Mouse (Mus musculus) hindbrain, embryonic 13.5 days (tissue): ENCODE data around the gene Pdzrn3. TPM values are rescaled to one million over a fixed set of nuclear protein-coding genes. Genes with fewer than 3 reads are reported as not detected.

ENCODE experiments used
- ATAC-seq: fragments of 200-750 bp; cut with Nextera tagmentation; 2 replicates; pipeline ENCODE4 v1.8.0; 2017; ENCODE audit warnings: moderate TSS enrichment; ENCODE audit not compliant: low FRiP score
- H3K27ac ChIP-seq: fragments of 300-500 bp; sonication (generic); 2 replicates; pipeline ENCODE4 v1.5.1; 2015; ENCODE audit warnings: inconsistent platforms, mild to moderate bottlenecking, moderate library complexity
- H3K27me3 ChIP-seq: fragments of 300-500 bp; sonication (generic); 2 replicates; pipeline ENCODE4 v1.6.1; 2015; ENCODE audit warnings: mild to moderate bottlenecking, inconsistent platforms
- H3K36me3 ChIP-seq: fragments of 300-500 bp; sonication (generic); 2 replicates; pipeline ENCODE4 v1.6.1; 2015; ENCODE audit warnings: mild to moderate bottlenecking, inconsistent platforms
- H3K4me1 ChIP-seq: fragments of 300-500 bp; sonication (generic); replicated peaks from 2 replicates; pipeline ENCODE4 v1.6.1; 2015; ENCODE audit warnings: inconsistent platforms
- H3K4me2 ChIP-seq: fragments of 300-500 bp; sonication (generic); 2 replicates; pipeline ENCODE4 v1.6.1; 2015; ENCODE audit warnings: inconsistent platforms, mild to moderate bottlenecking, moderate library complexity
- H3K4me3 ChIP-seq: fragments of 300-500 bp; sonication (generic); 2 replicates; pipeline ENCODE4 v1.5.1; 2015; ENCODE audit warnings: mild to moderate bottlenecking, inconsistent platforms
- H3K9ac ChIP-seq: fragments of 300-500 bp; sonication (generic); 2 replicates; pipeline ENCODE4 v1.6.1; 2015; ENCODE audit warnings: mild to moderate bottlenecking, inconsistent platforms
- H3K9me3 ChIP-seq: fragments of 300-500 bp; sonication (generic); 2 replicates; pipeline ENCODE4 v1.6.1; 2016; ENCODE audit warnings: inconsistent platforms
- WGBS: fragments of 180-500 bp; shearing (Covaris S2); methylation state at CpG from one replicate; pipeline ENCODE4 v1.1.7; 2015; 5-methylcytosine and 5-hydroxymethylcytosine counted together
- polyA plus RNA-seq: library from polyadenylated mRNA; unstranded; fragments of >200 nt; fragmentation: Nextera tagmentation; extraction: Ambion mirVana; gene quantifications from 2 replicates; pipeline ENCODE4 v1.2.1, GENCODE M21; 2015

The Pdzrn3 gene
- polyA plus RNA-seq, 1 experiment from 2014 or later: 28.8 TPM

GRCm38 (mm10) chr6:101384958-101385357 lies 7.3 kb upstream of the Pdzrn3 start:
- Histone ChIP-seq H3K27ac (no peak overlapping the region), H3K4me2 (no peak overlapping the region), H3K9me3 (no peaks in the 10 kb centered on the region), H3K9ac (no peak overlapping the region), H3K27me3 (peaks cover 9% of the 10 kb centered on the region), H3K4me3 (no peak overlapping the region), H3K4me1 (0 out of 2 replicates have a peak, but pooled peaks cover 6% of the 10 kb centered on the region), H3K36me3 (no peaks in the 10 kb centered on the region)
- 65% methylated on average over 7 of the region's 7 CpGs for WGBS
- ATAC-seq: 0 out of 2 replicates have a peak, but pooled peaks have one; percentile 59

GRCm38 (mm10) chr6:101384476-101384875 lies 6.8 kb upstream of the Pdzrn3 start:
- no peak for ATAC-seq
- peaks cover 14% of the 10 kb centered on the region for H3K27me3 ChIP-seq
- H3K36me3 ChIP-seq: no peaks in the 10 kb centered on the region
- H3K4me3 ChIP-seq: no peak overlapping the region
- H3K9ac ChIP-seq: no peak overlapping the region
- H3K4me2 ChIP-seq: no peak overlapping the region
- whole genome bisulfite sequencing: 76% methylated on average over 6 of the region's 6 CpGs
- 0 out of 2 replicates have a peak, but pooled peaks cover 6% of the 10 kb centered on the region for H3K4me1 ChIP-seq
- no peak overlapping the region for H3K27ac ChIP-seq
- no peaks in the 10 kb centered on the region for H3K9me3 ChIP-seq

- WGBS: 90% methylated on average over 4 of the region's 4 CpGs
- no peak overlapping the region for H3K4me2 ChIP-seq
- ATAC-seq: no peak
Measured at GRCm38 (mm10) chr6:101382891-101383290, 5.2 kb upstream of the Pdzrn3 start.

GRCm38 (mm10) chr6:101379546-101379945 lies 1.8 kb upstream of the Pdzrn3 start:
- Histone ChIP-seq H3K9me3 (no peaks in the 10 kb centered on the region), H3K27me3 (peaks cover 35% of the 10 kb centered on the region), H3K4me2 (no peak overlapping the region), H3K4me1 (peaks cover 33% of the 10 kb centered on the region), H3K27ac (no peak overlapping the region), H3K9ac (no peak overlapping the region), H3K4me3 (no peak overlapping the region), H3K36me3 (no peaks in the 10 kb centered on the region)
- WGBS: 53% methylated on average over 3 of the region's 3 CpGs
- ATAC-seq: no peak

More at GRCm38 (mm10) chr6:101382891-101383290, 5.2 kb upstream of the Pdzrn3 start:
- Histone ChIP-seq H3K9ac (no peak overlapping the region), H3K27me3 (peaks cover 20% of the 10 kb centered on the region), H3K36me3 (no peaks in the 10 kb centered on the region), H3K4me3 (no peak overlapping the region), H3K9me3 (no peaks in the 10 kb centered on the region), H3K4me1 (peaks cover 12% of the 10 kb centered on the region), H3K27ac (no peak overlapping the region)

DNA sequence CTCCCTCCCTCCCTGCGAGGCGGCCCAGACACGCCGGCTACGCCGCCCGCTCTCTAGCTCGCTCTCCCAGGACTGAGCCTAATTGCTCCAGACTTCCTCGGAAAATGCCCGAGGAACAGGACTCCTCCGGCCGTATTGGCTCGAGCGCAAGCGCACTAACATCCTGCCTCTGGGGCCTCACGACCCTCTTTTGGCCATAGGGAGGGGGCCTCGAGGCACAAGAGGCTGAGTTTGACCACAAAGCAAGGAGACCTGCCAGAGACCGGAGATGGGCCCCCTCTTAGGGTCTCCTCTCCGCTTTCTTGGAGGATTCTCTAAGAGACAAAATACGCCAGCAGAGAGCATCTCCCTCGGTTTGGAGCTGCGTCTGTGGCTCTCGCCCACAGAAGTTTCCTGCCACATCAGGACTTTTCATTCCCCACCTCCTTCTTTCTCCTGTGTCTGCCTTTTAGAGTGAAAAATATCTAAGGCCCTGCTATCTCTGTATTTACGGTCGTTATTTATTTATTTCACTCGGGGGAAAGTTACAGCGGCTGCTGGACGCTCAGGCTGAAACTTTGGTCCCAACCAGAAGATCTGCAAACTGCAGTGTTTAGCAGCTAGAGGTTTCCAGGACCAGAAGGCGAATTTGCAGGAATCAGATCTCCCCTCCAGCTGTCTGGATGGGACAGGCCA lies 375 bp upstream of the Pdzrn3 start:
- ATAC-seq: peak; percentile 93
- Histone ChIP-seq H3K9me3 (no peaks in the 10 kb centered on the region), H3K4me1 (peaks cover 38% of the 10 kb centered on the region), H3K4me3 (peak overlapping the region; percentile 58), H3K9ac (peak overlapping the region; percentile 70), H3K4me2 (peak overlapping the region; percentile 99), H3K27me3 (peaks cover 35% of the 10 kb centered on the region), H3K27ac (peak overlapping the region; percentile 74; the same call in 1 of the 2 replicates), H3K36me3 (no peaks in the 10 kb centered on the region)
- under 1% methylated on average over 28 of the region's 29 CpGs for WGBS

- H3K4me1 ChIP-seq: peaks cover 38% of the 10 kb centered on the region
- no peaks in the 10 kb centered on the region for H3K9me3 ChIP-seq
- no peak; the same call in 1 of the 2 replicates for ATAC-seq
- H3K9ac ChIP-seq: peak overlapping the region; percentile 70
- H3K36me3 ChIP-seq: no peaks in the 10 kb centered on the region
- H3K4me2 ChIP-seq: peak overlapping the region; percentile 99
- no peak overlapping the region for H3K27ac ChIP-seq
- H3K4me3 ChIP-seq: peak overlapping the region; percentile 58
- H3K27me3 ChIP-seq: peaks cover 35% of the 10 kb centered on the region
- under 1% methylated on average over 10 of the region's 10 CpGs for WGBS
Measured at GRCm38 (mm10) chr6:101376511-101377166, 1.1 kb downstream of the Pdzrn3 start.

DNA sequence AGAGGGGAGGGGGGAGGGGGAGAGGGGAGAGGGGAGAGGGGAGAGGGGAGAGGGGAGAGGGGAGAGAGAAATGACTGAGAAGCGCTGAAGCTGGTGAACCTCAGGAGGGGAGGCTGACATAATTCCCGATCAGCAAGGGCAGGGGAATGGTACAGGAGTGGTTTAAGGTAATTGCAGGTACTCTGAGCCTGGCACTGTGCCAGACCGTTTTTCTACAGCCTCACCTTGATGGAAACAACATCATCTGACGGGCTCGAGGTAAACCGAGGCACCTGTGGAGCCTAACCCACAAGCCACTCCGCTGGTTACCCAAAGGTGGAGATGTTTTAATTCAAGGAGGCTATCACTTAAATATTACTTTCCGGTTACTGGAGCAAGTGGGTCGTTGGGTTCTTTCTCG lies 1.6 kb downstream of the Pdzrn3 start:
- Histone ChIP-seq H3K36me3 (no peaks in the 10 kb centered on the region), H3K9me3 (no peaks in the 10 kb centered on the region), H3K9ac (0 out of 2 replicates have a peak overlapping the region, but pooled peaks have one; percentile 70), H3K4me1 (peaks cover 38% of the 10 kb centered on the region), H3K27me3 (peaks cover 35% of the 10 kb centered on the region), H3K4me2 (peak overlapping the region; percentile 99), H3K4me3 (peak overlapping the region; percentile 58), H3K27ac (no peak overlapping the region)
- WGBS: 34% methylated on average over 10 of the region's 10 CpGs
- ATAC-seq: no peak

GRCm38 (mm10) chr6:101374721-101375120 lies 3.0 kb downstream of the Pdzrn3 start:
- H3K9me3 ChIP-seq: no peaks in the 10 kb centered on the region
- peak overlapping the region; percentile 61 for H3K27ac ChIP-seq
- H3K4me1 ChIP-seq: peaks cover 38% of the 10 kb centered on the region
- no peaks in the 10 kb centered on the region for H3K36me3 ChIP-seq
- peaks cover 24% of the 10 kb centered on the region for H3K27me3 ChIP-seq
- ATAC-seq: no peak
- peak overlapping the region; percentile 49; the same call in 1 of the 2 replicates for H3K9ac ChIP-seq
- WGBS: 4% methylated on average over 7 of the region's 7 CpGs
- peak overlapping the region; percentile 23 for H3K4me3 ChIP-seq
- peak overlapping the region; percentile 48 for H3K4me2 ChIP-seq

GRCm38 (mm10) chr6:101374186-101374585 lies 3.5 kb downstream of the Pdzrn3 start:
- Histone ChIP-seq H3K9ac (no peak overlapping the region), H3K4me2 (peak overlapping the region; percentile 48), H3K4me1 (peaks cover 38% of the 10 kb centered on the region), H3K27ac (no peak overlapping the region), H3K9me3 (no peaks in the 10 kb centered on the region), H3K4me3 (no peak overlapping the region), H3K36me3 (no peaks in the 10 kb centered on the region), H3K27me3 (peaks cover 18% of the 10 kb centered on the region)
- no peak for ATAC-seq
- 74% methylated on average over 1 of the region's 1 CpGs for WGBS

DNA sequence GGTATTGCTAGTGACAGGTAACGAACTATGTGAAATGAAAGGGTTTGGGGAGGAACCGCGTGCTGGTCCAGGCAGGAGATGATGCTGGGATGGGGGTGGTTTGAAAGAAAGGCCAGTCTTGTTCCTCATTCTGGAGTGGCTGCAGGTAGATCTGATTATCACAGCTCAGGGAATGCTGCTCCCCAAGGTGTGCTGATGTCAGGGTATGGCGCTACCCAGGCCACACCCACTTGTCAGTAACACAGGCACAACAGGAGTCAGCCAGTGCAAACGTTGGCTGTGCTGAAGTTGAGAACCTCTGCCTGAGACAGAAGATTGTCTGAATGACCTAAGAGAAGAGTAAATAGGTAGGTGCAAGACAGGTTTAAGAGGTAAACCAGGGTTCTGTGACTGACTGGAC lies 4.7 kb downstream of the Pdzrn3 start:
- Histone ChIP-seq H3K36me3 (no peaks in the 10 kb centered on the region), H3K4me1 (peaks cover 35% of the 10 kb centered on the region), H3K4me3 (no peak overlapping the region), H3K27ac (no peak overlapping the region), H3K9ac (no peak overlapping the region), H3K27me3 (peaks cover 16% of the 10 kb centered on the region), H3K9me3 (no peaks in the 10 kb centered on the region), H3K4me2 (no peak overlapping the region)
- WGBS: 82% methylated on average over 5 of the region's 5 CpGs
- no peak for ATAC-seq

DNA sequence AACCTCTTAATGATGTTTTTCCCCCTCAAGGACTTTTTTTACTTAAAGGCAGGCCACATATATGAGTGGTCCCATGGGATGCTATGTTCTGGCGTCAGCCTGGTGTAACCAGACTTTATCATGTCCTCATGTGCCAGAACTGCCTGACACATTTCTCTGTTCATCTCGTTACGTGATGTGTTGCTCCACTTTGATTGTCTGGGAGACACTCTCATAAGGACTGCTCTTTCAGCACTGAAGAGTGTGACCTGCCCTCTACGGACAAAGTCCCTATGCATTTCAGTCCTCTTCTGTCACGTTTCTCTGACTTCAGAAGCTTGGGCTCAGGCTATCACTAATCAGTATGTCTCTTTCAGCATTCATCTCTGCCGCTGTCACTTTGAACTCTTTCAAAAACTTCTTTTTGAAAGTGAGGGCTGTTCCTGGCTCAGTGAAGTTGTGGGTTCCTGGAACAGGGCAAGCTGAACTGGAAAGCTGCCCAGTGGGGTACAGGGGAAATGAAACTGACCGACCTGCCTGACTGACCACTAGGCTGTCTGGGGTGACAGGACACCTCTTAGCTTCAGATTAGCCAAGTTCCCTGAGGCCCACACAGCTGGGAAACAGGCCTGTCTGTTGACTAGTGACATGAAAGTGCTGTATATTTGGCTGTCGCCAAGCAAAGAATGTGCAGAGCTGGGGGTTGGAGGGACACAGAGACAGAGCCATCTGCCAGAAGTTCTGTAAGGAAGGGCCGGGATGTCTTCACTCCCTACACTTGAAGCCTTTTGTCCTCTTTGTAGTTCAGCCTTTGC lies 10.7 kb downstream of the Pdzrn3 start:
- 31% methylated on average over 9 of the region's 9 CpGs for WGBS
- Histone ChIP-seq H3K9ac (no peak overlapping the region), H3K4me2 (no peak overlapping the region), H3K4me3 (no peak overlapping the region), H3K27me3 (no peaks in the 10 kb centered on the region), H3K27ac (no peak overlapping the region), H3K4me1 (peaks cover 23% of the 10 kb centered on the region), H3K36me3 (no peaks in the 10 kb centered on the region), H3K9me3 (no peaks in the 10 kb centered on the region)
- ATAC-seq: peak; percentile 52; the same call in 1 of the 2 replicates

- Histone ChIP-seq H3K9ac (no peak overlapping the region), H3K27ac (no peak overlapping the region), H3K4me3 (no peak overlapping the region), H3K36me3 (no peaks in the 10 kb centered on the region), H3K4me1 (peaks cover 23% of the 10 kb centered on the region), H3K9me3 (no peaks in the 10 kb centered on the region), H3K4me2 (no peak overlapping the region), H3K27me3 (no peaks in the 10 kb centered on the region)
- no peak for ATAC-seq
- 62% methylated on average over 6 of the region's 6 CpGs for WGBS
Measured at GRCm38 (mm10) chr6:101365795-101366194, 11.9 kb downstream of the Pdzrn3 start.
